Mouse (Mus musculus) macrophage (primary cell): Measurements from ENCODE around the gene Npff. TPM values are rescaled to one million over a fixed set of nuclear protein-coding genes. Genes with fewer than 3 reads are reported as not detected.

Experiments used
- H3K27ac ChIP-seq: fragments of 350-480 bp; formaldehyde crosslinking; 2 replicates; pipeline ENCODE4 v1.9.0; 2021
- H3K36me3 ChIP-seq: fragments of 350-480 bp; formaldehyde crosslinking; 2 replicates; pipeline ENCODE4 v1.9.0; 2021; ENCODE audit errors: inconsistent target
- H3K4me3 ChIP-seq: fragments of 350-480 bp; formaldehyde crosslinking; 2 replicates; pipeline ENCODE4 v1.9.0; 2021; ENCODE audit errors: inconsistent target
- H3K79me2 ChIP-seq: fragments of 350-480 bp; formaldehyde crosslinking; 2 replicates; pipeline ENCODE4 v1.9.0; 2021; ENCODE audit errors: inconsistent target
- WGBS: methylation state at CpG from one replicate; pipeline ENCODE4 v1.1.7; 2026; ENCODE audit warnings: inconsistent platforms; ENCODE audit not compliant: missing documents; 5-methylcytosine and 5-hydroxymethylcytosine counted together
- polyA plus RNA-seq: library from polyadenylated mRNA; stranded (reverse); fragments of 250-400 nt; gene quantifications from 3 replicates; pipeline ENCODE4 v1.2.4, GENCODE M21; 2018; ENCODE audit warnings: inconsistent platforms
- total RNA-seq, 78 experiments: library from RNA; depleted of rRNA; stranded (reverse); fragments of 250-400 nt; gene quantifications; 1 replicate in 9 of 78; 2 replicates in 24 of 78; 3 replicates in 43 of 78; 4 replicates in 2 of 78; pipeline ENCODE4 v1.2.4; 2018; ENCODE audit warnings: inconsistent platforms in 56 of 78

Gene Npff
- total RNA-seq (2018; cell fraction: chromatin; rRNA removed) = 10 to 100 TPM in 21 of 26 experiments, 1 to 10 TPM in 5; 2.7 to 23.6 (median 14.7) TPM
- total RNA-seq (2018; cell fraction: cytosol; rRNA removed) = 1 to 10 TPM in 4 of 26 experiments, under 1 TPM in 13, not detected in 9; 0.22 to 1.8 (median 0.51) TPM
- total RNA-seq (2018; cell fraction: nucleus; rRNA removed) = 10 to 100 TPM in 16 of 26 experiments, 1 to 10 TPM in 10; 2.9 to 26.2 (median 12.6) TPM
- 0.41 to 1.8 TPM (median 1.0 TPM) in 3 replicates for polyA plus RNA-seq

- 38% methylated on average over 3 of the region's 3 CpGs for WGBS
- Histone ChIP-seq H3K27ac (no peak within 1 kb of the TSS), H3K36me3 (peaks cover 40% of the 10 kb centered on the region), H3K4me3 (no peak within 1 kb of the TSS), H3K79me2 (peaks cover 17% of the 10 kb centered on the region)
These were observed at the start of gene Npff for GRCm38 (mm10) chr15:102524892-102525485. Gene Npff (minus strand): TSS chr15:102524942.

GRCm38 (mm10) chr15:102572081-102572480 is 47.3 kb upstream of the Npff start:
- Histone ChIP-seq H3K36me3 (no peaks in the 10 kb centered on the region), H3K27ac (no peak overlapping the region), H3K79me2 (no peaks in the 10 kb centered on the region; the same call in 1 of the 2 replicates), H3K4me3 (no peak overlapping the region)
- 87% methylated on average over 3 of the region's 3 CpGs for WGBS

GRCm38 (mm10) chr15:102567849-102568248 is 43.1 kb upstream of the Npff start:
- H3K27ac ChIP-seq = no peak overlapping the region
- no peaks in the 10 kb centered on the region for H3K79me2 ChIP-seq
- no peak overlapping the region for H3K4me3 ChIP-seq
- no peaks in the 10 kb centered on the region for H3K36me3 ChIP-seq
- WGBS = 64% methylated on average over 2 of the region's 2 CpGs

- peaks cover 9% of the 10 kb centered on the region; the same call in 1 of the 2 replicates for H3K36me3 ChIP-seq
- WGBS = 95% methylated on average over 5 of the region's 5 CpGs
- H3K79me2 ChIP-seq = no peaks in the 10 kb centered on the region
- no peak overlapping the region for H3K27ac ChIP-seq
- H3K4me3 ChIP-seq = no peak overlapping the region
These were observed 38.9 kb upstream of the Npff start for GRCm38 (mm10) chr15:102563681-102564080.

- 92% methylated on average over 3 of the region's 3 CpGs for WGBS
- Histone ChIP-seq H3K36me3 (peaks cover 9% of the 10 kb centered on the region; the same call in 1 of the 2 replicates), H3K27ac (no peak overlapping the region), H3K79me2 (no peaks in the 10 kb centered on the region), H3K4me3 (no peak overlapping the region)
These were observed 38.3 kb upstream of the Npff start for GRCm38 (mm10) chr15:102563061-102563460.

- H3K27ac ChIP-seq = no peak overlapping the region
- WGBS = 100% methylated on average over 1 of the region's 1 CpGs
- H3K4me3 ChIP-seq = no peak overlapping the region
- peaks cover 14% of the 10 kb centered on the region for H3K36me3 ChIP-seq
- H3K79me2 ChIP-seq = no peaks in the 10 kb centered on the region
These were observed 37.7 kb upstream of the Npff start for GRCm38 (mm10) chr15:102562491-102562890.

GRCm38 (mm10) chr15:102557580-102557979 is 32.8 kb upstream of the Npff start:
- no peak overlapping the region for H3K27ac ChIP-seq
- no peaks in the 10 kb centered on the region for H3K79me2 ChIP-seq
- H3K4me3 ChIP-seq = no peak overlapping the region
- H3K36me3 ChIP-seq = peaks cover 45% of the 10 kb centered on the region

GRCm38 (mm10) chr15:102555581-102555980 is 30.8 kb upstream of the Npff start:
- WGBS = 92% methylated on average over 1 of the region's 1 CpGs

GRCm38 (mm10) chr15:102552599-102552998 is 27.9 kb upstream of the Npff start:
- H3K27ac ChIP-seq = no peak overlapping the region
- no peaks in the 10 kb centered on the region for H3K79me2 ChIP-seq
- WGBS = 100% methylated on average over 4 of the region's 5 CpGs
- H3K36me3 ChIP-seq = peaks cover 53% of the 10 kb centered on the region
- no peak overlapping the region for H3K4me3 ChIP-seq

More at GRCm38 (mm10) chr15:102555581-102555980, 30.8 kb upstream of the Npff start:
- no peaks in the 10 kb centered on the region for H3K79me2 ChIP-seq
- peaks cover 55% of the 10 kb centered on the region for H3K36me3 ChIP-seq
- H3K27ac ChIP-seq = no peak overlapping the region
- H3K4me3 ChIP-seq = no peak overlapping the region

- H3K36me3 ChIP-seq = peaks cover 64% of the 10 kb centered on the region
- no peak overlapping the region for H3K27ac ChIP-seq
- no peak overlapping the region for H3K4me3 ChIP-seq
- H3K79me2 ChIP-seq = no peaks in the 10 kb centered on the region
- 95% methylated on average over 3 of the region's 3 CpGs for WGBS
These were observed 22.7 kb upstream of the Npff start for GRCm38 (mm10) chr15:102547478-102547877.

GRCm38 (mm10) chr15:102546677-102547427 is 22.1 kb upstream of the Npff start:
- H3K79me2 ChIP-seq = no peaks in the 10 kb centered on the region
- 100% methylated on average over 3 of the region's 3 CpGs for WGBS
- no peak overlapping the region for H3K4me3 ChIP-seq
- H3K36me3 ChIP-seq = peaks cover 64% of the 10 kb centered on the region
- no peak overlapping the region for H3K27ac ChIP-seq

GRCm38 (mm10) chr15:102546246-102546645 is 21.5 kb upstream of the Npff start:
- H3K4me3 ChIP-seq = no peak overlapping the region
- no peak overlapping the region for H3K27ac ChIP-seq
- no peaks in the 10 kb centered on the region for H3K79me2 ChIP-seq
- 95% methylated on average over 3 of the region's 3 CpGs for WGBS
- H3K36me3 ChIP-seq = peaks cover 65% of the 10 kb centered on the region

GRCm38 (mm10) chr15:102544801-102545200 is 20.1 kb upstream of the Npff start:
- Histone ChIP-seq H3K36me3 (peaks cover 76% of the 10 kb centered on the region), H3K4me3 (no peak overlapping the region), H3K79me2 (no peaks in the 10 kb centered on the region), H3K27ac (no peak overlapping the region)
- 98% methylated on average over 4 of the region's 4 CpGs for WGBS

- 97% methylated on average over 7 of the region's 7 CpGs for WGBS
- peaks cover 83% of the 10 kb centered on the region for H3K36me3 ChIP-seq
- H3K4me3 ChIP-seq = no peak overlapping the region
- no peaks in the 10 kb centered on the region for H3K79me2 ChIP-seq
- H3K27ac ChIP-seq = no peak overlapping the region
These were observed 9.2 kb upstream of the Npff start for GRCm38 (mm10) chr15:102533926-102534325.
